In genomic region chr14:32801016-32801661, GRCm38 (mm10) we compare ENCODE assay signal across 9 mouse cellular contexts. TPM values are rescaled to one million over a fixed set of nuclear protein-coding genes. Genes with fewer than 3 reads are reported as not detected.
A peak's percentile ranks its signal among the peaks of the same experiment; 100 is the strongest.
DNase-seq lines count a peak whose midpoint lies in the region; ATAC-seq and TF ChIP-seq lines count a peak whose summit lies in the region.
"Had no signal": no experiment of that assay in that cellular context is flagged by ENCODE, and none has a peak within 500 bp of the region (broad histone marks: within the 10 kb centered on the region; RNA-seq: fewer than 3 reads in every experiment).

No protein-coding gene starts in this region.

- DNase-seq in adrenal gland, postnatal 10 days: peak; percentile 66
- DNase-seq in adrenal gland, adult 8-10 months: no peak
- peak; percentile 28 for DNase-seq in liver
- no peak for DNase-seq in liver, embryonic 11.5 days (ENCODE audit: low spot score)
- DNase-seq in embryo, embryonic 11 days: peak; percentile 63
- DNase-seq in stomach, postnatal 0 days (ENCODE audit: low spot score): no peak

- no peak overlapping the region for H3K4me3 ChIP-seq in liver, embryonic 11.5 days (ENCODE audit: low read depth, low read length)
- no peak overlapping the region for H3K4me3 ChIP-seq in intestine, postnatal 0 days (ENCODE audit: low read depth, low read length)
- H3K4me3 ChIP-seq in stomach, postnatal 0 days (ENCODE audit: low read depth, low read length): no peak overlapping the region

- no peak for ATAC-seq in liver, embryonic 11.5 days (replicated peaks; ENCODE audit: low FRiP score)
- ATAC-seq in intestine, postnatal 0 days: 0 out of 2 replicates have a peak, but pooled peaks have one; percentile 8
- no peak for ATAC-seq in stomach, postnatal 0 days (ENCODE audit: low FRiP score, low TSS enrichment)
- ATAC-seq in erythroid progenitor cell, adult 5-6 weeks (replicated peaks; ENCODE audit: low FRiP score, poor library complexity, severe bottlenecking): no peak

- H3K9me3 ChIP-seq in liver, embryonic 11.5 days (ENCODE audit: control insufficient read depth, low read length): no peaks in the 10 kb centered on the region
- no peaks in the 10 kb centered on the region for H3K9me3 ChIP-seq in intestine, postnatal 0 days (ENCODE audit: control insufficient read depth)
- H3K9me3 ChIP-seq in stomach, postnatal 0 days (ENCODE audit: control insufficient read depth, low read length): no peaks in the 10 kb centered on the region

- no peak overlapping the region for H3K9ac ChIP-seq in liver, embryonic 11.5 days (ENCODE audit: low read depth, low read length)
- H3K9ac ChIP-seq in intestine, postnatal 0 days (ENCODE audit: low read depth, low read length): no peak overlapping the region
- no peak overlapping the region for H3K9ac ChIP-seq in stomach, postnatal 0 days (ENCODE audit: low read length)

- no peaks in the 10 kb centered on the region for H3K4me1 ChIP-seq in liver, embryonic 11.5 days (replicated peaks; ENCODE audit: control insufficient read depth, insufficient read depth, low read length)
- H3K4me1 ChIP-seq in intestine, postnatal 0 days (replicated peaks; ENCODE audit: control insufficient read depth, insufficient read depth, low read length): no peaks in the 10 kb centered on the region
- no peaks in the 10 kb centered on the region for H3K4me1 ChIP-seq in stomach, postnatal 0 days (replicated peaks; ENCODE audit: control insufficient read depth, insufficient read depth)

- H3K27me3 ChIP-seq in liver, embryonic 11.5 days (replicated peaks; ENCODE audit: control insufficient read depth, insufficient read depth, low read length): no peaks in the 10 kb centered on the region
- no peaks in the 10 kb centered on the region for H3K27me3 ChIP-seq in intestine, postnatal 0 days (replicated peaks; ENCODE audit: control insufficient read depth, insufficient read depth, low read length)
- H3K27me3 ChIP-seq in stomach, postnatal 0 days (ENCODE audit: control insufficient read depth, insufficient read depth, low read length): no peaks in the 10 kb centered on the region

- H3K27ac ChIP-seq in liver, embryonic 11.5 days (ENCODE audit: low read depth, low read length): no peak overlapping the region
- H3K27ac ChIP-seq in intestine, postnatal 0 days (ENCODE audit: low read depth, low read length): no peak overlapping the region
- H3K27ac ChIP-seq in stomach, postnatal 0 days (replicated peaks): no peak overlapping the region

- no peaks in the 10 kb centered on the region for H3K36me3 ChIP-seq in liver, embryonic 11.5 days (ENCODE audit: control insufficient read depth, insufficient read depth, low read length)
- H3K36me3 ChIP-seq in intestine, postnatal 0 days (ENCODE audit: control insufficient read depth, insufficient read depth): no peaks in the 10 kb centered on the region
- H3K36me3 ChIP-seq in stomach, postnatal 0 days (ENCODE audit: control insufficient read depth, insufficient read depth, low read length): no peaks in the 10 kb centered on the region

- no peak for TF ChIP-seq EP300 in stomach, postnatal 0 days (optimal IDR thresholded peaks at IDR 0.05)

- 57% methylated on average over 11 of the region's 11 CpGs for WGBS in liver, embryonic 11.5 days
- 58% methylated on average over 11 of the region's 11 CpGs for WGBS in intestine, postnatal 0 days
- 59% methylated on average over 11 of the region's 11 CpGs for WGBS in stomach, postnatal 0 days

- no peak overlapping the region for H3K4me2 ChIP-seq in liver, embryonic 11.5 days
- no peak overlapping the region for H3K4me2 ChIP-seq in intestine, postnatal 0 days (replicated peaks; ENCODE audit: low read depth)
- H3K4me2 ChIP-seq in stomach, postnatal 0 days (replicated peaks; ENCODE audit: low read depth): no peak overlapping the region

- TF ChIP-seq CTCF in intestine, postnatal 0 days (IDR thresholded peaks at IDR 0.05; ENCODE audit: low read depth): peak; percentile 82
- TF ChIP-seq CTCF in stomach, postnatal 0 days (IDR thresholded peaks at IDR 0.05; ENCODE audit: low read depth): peak; percentile 69

RNA-seq across cellular contexts. Expression of gene Tmem273, which starts 15.4 kb away (rescaled TPM):
- 1 to 10 TPM; 1.7 to 2.2 TPM for total RNA-seq in adrenal gland, postnatal 10 days (2021)
- 1 to 10 TPM; 2.0 to 5.7 (median 3.3) TPM for total RNA-seq in adrenal gland, adult 8-10 months (2022)
- polyA plus RNA-seq in liver, embryonic 11.5 days (2014; fragmentation: Nextera tagmentation; extraction: Ambion mirVana): 1.7 and 1.8 TPM in 2 replicates
- 0.98 and 1.2 TPM in 2 replicates for polyA plus RNA-seq in intestine, postnatal 0 days (2015; fragmentation: Nextera tagmentation; extraction: Ambion mirVana)
- polyA plus RNA-seq in stomach, postnatal 0 days (2015; fragmentation: Nextera tagmentation; extraction: Ambion mirVana): 0.55 and 0.75 TPM in 2 replicates
- 1.8 and 4.6 TPM in 2 replicates for total RNA-seq in erythroid progenitor cell, adult 5-6 weeks (2015; ENCODE audit: low replicate concordance)
- 1.3 and 15.4 TPM in 2 replicates for total RNA-seq in erythroid progenitor cell, adult 5-6 weeks (2017; ENCODE audit: low replicate concordance)

RNA-seq across cellular contexts. Expression of gene Fam170b, which starts 32.6 kb away (rescaled TPM):
- not detected for total RNA-seq in adrenal gland, postnatal 10 days (2021)
- under 1 TPM; 0.13 to 0.28 (median 0.19) TPM for total RNA-seq in adrenal gland, adult 8-10 months (2022)
- not detected in 2 replicates for polyA plus RNA-seq in liver, embryonic 11.5 days (2014; fragmentation: Nextera tagmentation; extraction: Ambion mirVana)
- polyA plus RNA-seq in intestine, postnatal 0 days (2015; fragmentation: Nextera tagmentation; extraction: Ambion mirVana): not detected in 2 replicates
- polyA plus RNA-seq in stomach, postnatal 0 days (2015; fragmentation: Nextera tagmentation; extraction: Ambion mirVana): not detected in 2 replicates
- not detected in 2 replicates for total RNA-seq in erythroid progenitor cell, adult 5-6 weeks (2015; ENCODE audit: low replicate concordance)
- not detected in 2 replicates for total RNA-seq in erythroid progenitor cell, adult 5-6 weeks (2017; ENCODE audit: low replicate concordance)
- polyA plus RNA-seq: C2C12 had no signal

RNA-seq across cellular contexts. Expression of gene Vstm4, which starts 55.4 kb away (rescaled TPM):
- 10 to 100 TPM; 23.5 to 24.7 TPM for total RNA-seq in adrenal gland, postnatal 10 days (2021)
- 10 to 100 TPM; 15.7 to 22.0 (median 18.1) TPM for total RNA-seq in adrenal gland, adult 8-10 months (2022)
- 4.8 and 5.5 TPM in 2 replicates for polyA plus RNA-seq in liver, embryonic 11.5 days (2014; fragmentation: Nextera tagmentation; extraction: Ambion mirVana)
- 13.1 and 13.5 TPM in 2 replicates for polyA plus RNA-seq in intestine, postnatal 0 days (2015; fragmentation: Nextera tagmentation; extraction: Ambion mirVana)
- 17.2 and 19.0 TPM in 2 replicates for polyA plus RNA-seq in stomach, postnatal 0 days (2015; fragmentation: Nextera tagmentation; extraction: Ambion mirVana)
- total RNA-seq in erythroid progenitor cell, adult 5-6 weeks (2015; ENCODE audit: low replicate concordance): 1.1 and 1.3 TPM in 2 replicates
- 1.4 and 2.6 TPM in 2 replicates for total RNA-seq in erythroid progenitor cell, adult 5-6 weeks (2017; ENCODE audit: low replicate concordance)
- polyA plus RNA-seq: C2C12 had no signal

Comparison
In these comparisons a context has a peak if more than half of its experiments do, and no peak if none do; other contexts are left out.
1. DNase-seq: peak in adrenal gland, postnatal 10 days (single experiment), liver (single experiment) and embryo, embryonic 11 days (single experiment); none in adrenal gland, adult 8-10 months (single experiment), liver, embryonic 11.5 days (single experiment) and stomach, postnatal 0 days (single experiment).
2. RNA of gene Vstm4, which starts 55.4 kb away (total RNA-seq): 23.5 to 24.7 TPM in adrenal gland, postnatal 10 days and 15.7 to 22.0 TPM in adrenal gland, adult 8-10 months; 1.1 to 2.6 TPM in erythroid progenitor cell, adult 5-6 weeks; every median in the first group is over 4 times any median in the second.